Mouse (Mus musculus): ENCODE data around the gene Leo1.

GRCm38 (mm10) chr9:75401593-75402504, 39.5 kb upstream of the Leo1 start:
- TF ChIP-seq POLR2A (IDR thresholded peaks at IDR 0.05; ENCODE audit: extremely low read depth, insufficient read depth, low read length): no peak
- TF ChIP-seq CTCF (IDR thresholded peaks at IDR 0.05; ENCODE audit: low read depth, low read length): no peak

Measured in liver, adult 2 months (tissue).